Mouse (Mus musculus) small intestine, adult 2 months (tissue): ENCODE measurements around the gene Tead3. TPM values are rescaled to one million over a fixed set of nuclear protein-coding genes. Genes with fewer than 3 reads are reported as not detected.

Experiments used
- H3K27ac ChIP-seq: fragments of 200-500 bp; 2 replicates; pipeline ENCODE4 v1.5.1; 2012; ENCODE audit warnings: low read depth, low read length, control low read depth, inconsistent platforms; ENCODE audit not compliant: insufficient read depth
- H3K27me3 ChIP-seq: fragments of 200-500 bp; 2 replicates; pipeline ENCODE4 v1.6.1; 2012; ENCODE audit warnings: mild to moderate bottlenecking, moderate library complexity, low read length, inconsistent platforms; ENCODE audit not compliant: control insufficient read depth, insufficient read depth
- H3K36me3 ChIP-seq: fragments of 200-500 bp; 2 replicates; pipeline ENCODE4 v1.6.1; 2012; ENCODE audit warnings: mild to moderate bottlenecking, low read length, control low read depth, inconsistent platforms; ENCODE audit not compliant: control insufficient read depth, insufficient read depth
- H3K4me1 ChIP-seq: fragments of 200-500 bp; 2 replicates; pipeline ENCODE4 v1.6.1; 2012; ENCODE audit warnings: low read length, inconsistent platforms, mixed read lengths; ENCODE audit not compliant: control insufficient read depth, insufficient read depth, insufficient read length
- H3K4me3 ChIP-seq: fragments of 200-500 bp; 2 replicates; pipeline ENCODE4 v1.5.1; 2012; ENCODE audit warnings: low read depth, mild to moderate bottlenecking, control low read depth, inconsistent platforms, low read length, moderate library complexity
- CTCF ChIP-seq: fragments of 200-500 bp; IDR thresholded peaks from 2 replicates; pipeline ENCODE4 v1.5.1; 2012; ENCODE audit warnings: low read depth, mild to moderate bottlenecking, control low read depth, inconsistent platforms, low read length, moderate library complexity, mixed read lengths; ENCODE audit not compliant: insufficient replicate concordance, insufficient read length; ENCODE audit errors: extremely low read depth
- POLR2A ChIP-seq: fragments of 200-500 bp; IDR thresholded peaks from 2 replicates; pipeline ENCODE4 v1.6.1; 2012; ENCODE audit warnings: low read depth, mild to moderate bottlenecking, control low read depth, inconsistent platforms, low read length, moderate library complexity
- WGBS: fragments of 180-500 bp; shearing (Covaris S2); methylation state at CpG from one replicate; pipeline ENCODE4 v1.1.7; 2018; 5-methylcytosine and 5-hydroxymethylcytosine counted together
- polyA plus RNA-seq: library from polyadenylated mRNA; depleted of rRNA; stranded (reverse); fragments of >200 nt; gene quantifications from 2 replicates; pipeline ENCODE4 v1.2.3, GENCODE M21; 2012

Gene Tead3
- polyA plus RNA-seq, 1 experiment, result 36.7 TPM

- no peaks in the 10 kb centered on the region for H3K36me3 ChIP-seq
- no peak overlapping the region for H3K27ac ChIP-seq
- WGBS, result 12% methylated on average over 18 of the region's 18 CpGs
- TF ChIP-seq CTCF, result peak; percentile 91; the same call in 1 of the 2 replicates
- no peak for TF ChIP-seq POLR2A
- no peaks in the 10 kb centered on the region for H3K27me3 ChIP-seq
- peak overlapping the region; percentile 24; the same call in 1 of the 2 replicates for H3K4me3 ChIP-seq
- peaks cover 3% of the 10 kb centered on the region; the same call in 1 of the 2 replicates for H3K4me1 ChIP-seq
These were observed 42.1 kb downstream of the Tead3 start for GRCm38 (mm10) chr17:28308297-28309195.

DNA sequence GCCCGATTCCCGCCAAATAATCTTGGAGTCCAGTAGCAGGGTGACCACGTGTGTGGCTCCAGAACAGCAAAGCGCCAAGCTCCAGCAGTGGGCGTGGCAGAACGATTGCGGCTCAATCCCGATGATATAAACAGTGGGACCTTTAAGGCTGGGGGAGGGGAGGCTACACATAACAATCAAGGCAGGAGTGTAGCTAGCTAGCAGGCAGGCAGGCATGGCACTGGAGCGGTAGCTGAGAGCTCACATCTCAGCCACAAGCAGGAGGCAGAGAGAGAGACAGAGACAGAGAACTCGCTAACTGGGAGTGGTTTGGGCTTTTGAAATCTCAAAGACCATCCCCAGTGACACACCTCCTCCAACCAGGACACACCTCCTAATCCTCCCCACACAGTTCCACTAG is 45.4 kb downstream of the Tead3 start:
- Histone ChIP-seq H3K36me3 (peaks cover 16% of the 10 kb centered on the region), H3K4me1 (peaks cover 3% of the 10 kb centered on the region; the same call in 1 of the 2 replicates), H3K4me3 (no peak overlapping the region), H3K27ac (no peak overlapping the region), H3K27me3 (no peaks in the 10 kb centered on the region)
- WGBS, result 60% methylated on average over 10 of the region's 10 CpGs
- no peak for TF ChIP-seq CTCF
- TF ChIP-seq POLR2A, result no peak

DNA sequence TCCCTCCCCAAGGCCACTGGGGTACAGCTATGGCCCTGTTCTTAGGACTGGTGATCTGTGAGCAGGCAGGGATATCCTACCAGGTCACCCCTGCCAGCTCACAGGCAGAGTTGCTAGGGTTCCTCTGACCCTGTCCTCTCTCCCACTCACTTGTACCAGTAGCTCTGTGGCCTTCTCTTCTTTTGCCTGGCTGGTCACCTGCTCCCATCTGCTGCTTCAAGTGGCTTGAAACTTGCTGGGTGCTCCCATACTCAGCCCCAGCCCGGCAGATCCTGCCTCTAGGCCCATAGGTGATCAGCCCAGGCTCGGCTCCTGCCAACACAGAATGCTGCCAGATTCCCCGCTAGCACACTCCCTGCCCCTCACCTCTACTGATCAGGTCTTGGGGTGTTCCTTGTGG is 49.8 kb downstream of the Tead3 start:
- Histone ChIP-seq H3K4me1 (no peaks in the 10 kb centered on the region), H3K27ac (no peak overlapping the region), H3K27me3 (no peaks in the 10 kb centered on the region), H3K36me3 (peaks cover 53% of the 10 kb centered on the region), H3K4me3 (no peak overlapping the region)
- whole genome bisulfite sequencing, result 60% methylated on average over 3 of the region's 3 CpGs
- TF ChIP-seq CTCF, result no peak
- TF ChIP-seq POLR2A, result no peak

DNA sequence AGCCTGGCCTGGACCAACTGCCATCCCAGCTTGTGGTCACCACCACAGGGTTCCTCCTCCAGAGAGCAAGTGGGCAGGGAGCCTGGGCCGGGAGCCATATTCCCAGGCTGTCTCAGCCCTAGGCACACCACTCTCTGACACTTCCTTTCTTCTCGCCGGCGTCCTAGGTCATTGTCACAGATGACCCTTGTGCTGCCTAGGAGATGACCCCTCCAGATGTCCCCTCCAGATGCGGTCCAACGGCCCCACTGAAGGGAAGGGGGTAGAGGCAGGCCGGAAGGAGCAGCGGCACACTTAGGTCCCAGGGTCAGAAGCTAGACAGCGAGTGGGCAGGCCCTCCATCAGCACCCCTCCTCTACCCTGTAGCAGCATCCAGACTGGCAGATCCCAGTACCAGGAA is 50.3 kb downstream of the Tead3 start:
- Histone ChIP-seq H3K36me3 (peaks cover 57% of the 10 kb centered on the region), H3K4me3 (no peak overlapping the region), H3K27me3 (no peaks in the 10 kb centered on the region), H3K27ac (no peak overlapping the region), H3K4me1 (no peaks in the 10 kb centered on the region)
- TF ChIP-seq POLR2A (no peak), CTCF (no peak)
- WGBS, result 78% methylated on average over 9 of the region's 9 CpGs

DNA sequence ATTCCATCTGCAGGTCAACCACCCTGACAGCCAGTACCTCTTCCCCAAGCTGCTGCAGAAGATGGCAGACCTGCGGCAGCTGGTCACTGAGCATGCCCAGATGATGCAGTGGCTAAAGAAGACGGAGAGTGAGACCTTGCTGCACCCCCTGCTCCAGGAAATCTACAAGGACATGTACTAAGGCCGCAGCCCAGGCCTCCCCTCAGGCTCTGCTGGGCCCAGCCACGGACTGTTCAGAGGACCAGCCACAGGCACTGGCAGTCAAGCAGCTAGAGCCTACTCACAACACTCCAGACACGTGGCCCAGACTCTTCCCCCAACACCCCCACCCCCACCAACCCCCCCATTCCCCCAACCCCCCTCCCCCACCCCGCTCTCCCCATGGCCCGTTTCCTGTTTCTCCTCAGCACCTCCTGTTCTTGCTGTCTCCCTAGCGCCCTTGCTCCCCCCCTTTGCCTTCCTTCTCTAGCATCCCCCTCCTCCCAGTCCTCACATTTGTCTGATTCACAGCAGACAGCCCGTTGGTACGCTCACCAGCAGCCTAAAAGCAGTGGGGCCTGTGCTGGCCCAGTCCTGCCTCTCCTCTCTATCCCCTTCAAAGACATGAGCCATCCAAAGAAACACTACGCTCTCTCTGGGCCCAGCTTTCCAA is 50.8 kb downstream of the Tead3 start:
- no peak overlapping the region for H3K4me3 ChIP-seq
- H3K27ac ChIP-seq, result no peak overlapping the region
- no peaks in the 10 kb centered on the region for H3K4me1 ChIP-seq
- TF ChIP-seq CTCF (no peak), POLR2A (no peak)
- H3K27me3 ChIP-seq, result no peaks in the 10 kb centered on the region
- peaks cover 60% of the 10 kb centered on the region for H3K36me3 ChIP-seq
- WGBS, result 78% methylated on average over 11 of the region's 11 CpGs

DNA sequence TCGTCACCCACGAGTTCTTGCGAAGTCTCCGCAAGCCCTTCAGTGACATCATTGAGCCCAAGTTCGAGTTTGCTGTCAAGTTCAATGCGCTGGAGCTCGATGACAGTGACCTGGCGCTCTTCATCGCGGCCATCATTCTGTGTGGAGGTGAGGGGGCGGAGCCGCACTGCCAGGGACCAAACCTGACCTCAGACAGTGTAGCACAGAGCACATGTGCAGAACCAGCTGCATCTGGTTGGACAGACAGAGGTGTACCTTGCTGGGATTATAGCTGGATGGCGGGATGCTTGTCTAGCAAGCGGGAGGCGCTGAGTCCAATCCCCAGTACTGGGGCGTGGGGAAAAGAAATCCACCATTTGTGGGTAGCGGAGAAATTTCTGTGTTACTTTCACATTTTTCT is 51.7 kb downstream of the Tead3 start:
- WGBS, result 93% methylated on average over 17 of the region's 17 CpGs
- Histone ChIP-seq H3K4me1 (no peaks in the 10 kb centered on the region), H3K4me3 (no peak overlapping the region), H3K27me3 (no peaks in the 10 kb centered on the region), H3K27ac (no peak overlapping the region), H3K36me3 (peaks cover 67% of the 10 kb centered on the region)
- no peak for TF ChIP-seq POLR2A
- TF ChIP-seq CTCF, result no peak
